Mouse (Mus musculus): ENCODE measurements around the gene Fhl1.

Fhl1 gene

GRCm38 (mm10) chrX:56731306-56732201, at the start of gene Fhl1:
Gene Fhl1, plus strand, starts transcription at chrX:56731787.
- DNase-seq (ENCODE audit: low spot score), result peak; percentile 44

GRCm38 (mm10) chrX:56682156-56682720, 49.3 kb upstream of the Fhl1 start:
- no peak for DNase-seq (ENCODE audit: low spot score)

- DNase-seq (ENCODE audit: low spot score), result peak; percentile 11
Measured at GRCm38 (mm10) chrX:56683521-56683920, 48.1 kb upstream of the Fhl1 start.

GRCm38 (mm10) chrX:56692554-56692953, 39.0 kb upstream of the Fhl1 start:
- no peak for DNase-seq (ENCODE audit: low spot score)

DNA sequence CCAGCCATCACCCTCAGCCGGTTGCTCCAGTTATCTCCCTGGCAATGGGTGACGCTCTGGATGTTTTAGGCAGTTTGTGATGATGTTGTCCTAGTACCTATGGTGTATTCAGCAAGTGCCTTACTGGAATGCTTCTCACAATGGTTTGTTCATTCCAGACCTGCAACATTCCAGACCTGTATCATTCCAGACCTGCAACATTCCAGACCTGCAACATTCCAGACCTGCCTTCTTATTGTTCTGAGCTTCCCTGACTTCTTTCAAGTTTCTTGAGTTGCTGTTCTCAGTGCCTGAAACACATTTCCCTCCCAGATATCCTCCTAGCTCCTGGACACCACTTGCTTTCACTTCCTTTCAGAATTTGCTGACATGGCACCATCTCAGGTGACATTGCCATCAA, 37.0 kb upstream of the Fhl1 start:
- no peak for DNase-seq (ENCODE audit: low spot score)

DNA sequence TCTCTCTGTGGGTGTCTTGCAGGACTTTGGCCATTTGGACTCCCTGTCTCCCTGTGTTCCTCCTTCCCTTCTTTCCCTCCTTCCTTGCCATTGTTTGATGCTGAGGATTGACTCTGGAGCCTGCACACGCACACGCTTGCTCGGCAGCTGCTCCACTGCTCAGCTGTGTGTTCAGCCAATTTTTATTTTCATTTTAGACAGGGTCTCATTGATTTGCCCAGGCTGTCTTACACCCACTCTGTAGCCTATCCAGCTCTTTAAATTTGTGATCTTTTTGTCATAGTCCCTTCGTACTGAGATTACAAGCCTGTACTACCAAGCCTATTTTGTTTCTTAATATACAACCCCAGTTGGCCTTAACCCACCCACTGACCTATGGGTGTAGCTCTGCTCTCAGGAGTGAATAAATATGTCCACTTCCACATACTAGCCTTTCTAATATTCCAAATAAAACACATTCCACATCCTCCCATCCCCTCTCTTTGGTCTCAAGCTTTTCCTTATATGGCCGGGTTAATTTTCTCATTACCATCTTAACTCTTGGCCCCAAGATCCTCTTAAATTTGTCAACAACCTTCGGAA, 34.3 kb upstream of the Fhl1 start:
- DNase-seq (ENCODE audit: low spot score), result no peak

- DNase-seq (ENCODE audit: low spot score), result no peak
Measured at GRCm38 (mm10) chrX:56697886-56698285, 33.7 kb upstream of the Fhl1 start.

DNA sequence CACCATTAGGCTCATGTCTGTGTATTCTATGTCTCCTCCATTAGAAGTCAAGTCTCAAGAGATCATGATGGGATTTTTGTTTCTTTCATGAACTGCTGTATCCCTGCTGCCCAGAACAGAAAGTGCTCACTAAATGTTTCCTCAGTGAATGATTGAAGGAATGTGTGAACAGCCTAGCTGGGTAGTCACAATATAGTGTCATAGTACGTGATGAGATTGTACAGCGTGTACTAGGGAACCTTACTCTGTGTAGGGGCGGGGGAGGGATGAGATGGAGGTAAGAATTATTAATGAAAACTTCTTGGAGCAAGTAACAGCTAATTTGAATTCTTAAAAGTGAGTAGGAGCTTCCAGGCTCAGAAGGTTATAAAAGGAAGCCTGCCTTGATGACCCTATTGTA, 30.3 kb upstream of the Fhl1 start:
- DNase-seq (ENCODE audit: low spot score), result no peak

DNA sequence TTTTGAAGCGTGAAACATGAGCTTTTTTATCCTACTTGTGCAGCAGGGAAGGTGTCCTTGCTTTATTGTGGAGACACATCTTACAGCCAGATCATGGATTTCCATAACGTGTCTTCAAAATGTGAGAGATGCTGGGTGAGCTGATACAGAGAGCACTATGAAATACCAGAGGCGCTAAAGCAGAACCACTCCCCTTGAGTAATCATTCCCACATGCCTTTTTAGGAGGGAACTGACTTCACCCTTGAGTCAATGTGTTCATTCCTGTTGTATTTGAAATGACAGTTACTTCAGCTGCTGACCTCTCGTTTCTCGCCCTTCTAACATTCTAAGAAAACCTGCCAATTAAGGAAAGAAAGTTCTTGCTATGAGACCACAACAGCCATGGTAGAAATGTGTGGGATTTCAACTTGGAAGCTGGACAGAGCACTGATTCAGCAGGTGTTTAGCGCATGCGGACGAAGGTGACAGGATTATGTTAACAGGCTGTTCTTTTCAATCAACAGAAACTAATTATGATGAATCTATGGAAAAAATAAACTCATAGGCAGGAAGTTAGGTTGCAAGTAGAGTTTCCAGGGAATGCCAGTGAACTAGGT, 27.5 kb upstream of the Fhl1 start:
- no peak for DNase-seq (ENCODE audit: low spot score)

DNA sequence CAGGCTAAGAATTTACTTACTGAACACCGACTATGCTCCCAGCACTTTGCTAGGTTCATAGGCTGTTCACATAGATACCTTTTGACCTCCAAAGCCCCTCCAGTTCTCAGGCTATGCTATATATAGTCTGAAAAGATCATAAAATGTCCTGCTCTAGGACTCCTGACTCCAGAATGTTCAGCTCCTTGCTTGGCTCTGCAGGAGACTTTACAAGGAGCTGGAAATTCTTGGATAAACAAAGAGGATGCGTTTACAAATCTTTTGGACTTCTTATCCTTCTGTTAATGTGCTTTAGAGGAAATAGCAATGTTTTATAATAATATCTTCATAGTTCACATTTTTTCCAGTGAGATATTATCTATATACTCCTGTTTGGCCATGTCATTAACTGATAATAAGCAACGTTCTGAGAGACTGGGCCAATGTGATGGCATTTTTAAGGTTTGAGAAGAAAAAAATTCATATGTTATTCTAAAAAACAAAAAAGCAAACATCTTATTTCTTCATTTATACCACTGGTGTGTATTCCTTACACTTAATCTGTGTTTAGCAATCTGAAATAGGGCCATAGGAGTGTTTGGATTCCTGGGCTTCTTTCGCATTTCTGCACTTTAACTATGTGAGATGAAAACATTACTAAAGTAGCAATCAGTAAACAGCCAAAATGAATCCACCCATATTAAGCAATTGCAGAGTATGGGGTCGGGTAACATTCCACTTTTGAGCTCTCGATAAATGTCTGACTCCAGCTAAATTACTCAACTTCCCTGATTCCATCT, 22.8 kb upstream of the Fhl1 start:
- DNase-seq (ENCODE audit: low spot score), result no peak

- no peak for DNase-seq (ENCODE audit: low spot score)
Measured at GRCm38 (mm10) chrX:56710522-56710921, 21.1 kb upstream of the Fhl1 start.

DNA sequence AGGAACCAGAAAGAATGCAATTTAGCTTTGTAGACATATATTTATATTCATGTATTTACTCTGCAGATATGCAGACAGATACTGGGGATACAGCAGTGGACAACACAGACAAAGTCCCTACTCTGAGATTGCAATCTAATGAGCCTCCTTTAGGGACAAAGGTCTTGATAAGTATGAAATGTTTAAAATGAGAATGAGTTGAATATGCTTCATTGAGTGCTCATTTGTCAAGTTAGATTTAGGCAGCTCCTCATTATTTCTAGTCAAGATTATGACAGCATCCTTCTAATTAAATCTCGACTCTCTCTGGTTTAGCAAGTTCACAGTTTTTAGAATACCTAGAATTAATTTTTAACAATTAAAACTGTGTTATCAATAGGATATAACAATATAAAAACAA, 18.9 kb upstream of the Fhl1 start:
- DNase-seq (ENCODE audit: low spot score), result no peak

DNA sequence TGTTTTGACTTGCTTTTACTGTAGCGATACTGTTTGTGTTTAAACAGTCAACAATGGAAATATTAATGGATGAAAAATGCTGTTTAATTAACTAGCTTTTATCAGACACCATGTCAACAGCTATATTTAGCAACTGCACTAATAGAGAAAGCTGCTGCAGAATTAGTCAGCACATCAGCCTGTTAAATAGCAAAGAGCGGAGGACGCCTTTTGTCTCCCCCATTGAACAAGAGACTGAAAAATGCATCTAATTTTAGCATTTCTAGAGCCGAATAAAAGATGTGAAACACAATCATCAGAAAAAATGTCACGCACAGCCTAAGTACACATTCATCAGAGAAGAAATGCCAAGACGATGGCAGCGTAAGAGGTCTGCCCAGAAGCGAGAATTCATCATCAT, 9.0 kb upstream of the Fhl1 start:
- no peak for DNase-seq (ENCODE audit: low spot score)

- DNase-seq (ENCODE audit: low spot score), result no peak
Measured at GRCm38 (mm10) chrX:56728507-56728906, 3.1 kb upstream of the Fhl1 start.

DNA sequence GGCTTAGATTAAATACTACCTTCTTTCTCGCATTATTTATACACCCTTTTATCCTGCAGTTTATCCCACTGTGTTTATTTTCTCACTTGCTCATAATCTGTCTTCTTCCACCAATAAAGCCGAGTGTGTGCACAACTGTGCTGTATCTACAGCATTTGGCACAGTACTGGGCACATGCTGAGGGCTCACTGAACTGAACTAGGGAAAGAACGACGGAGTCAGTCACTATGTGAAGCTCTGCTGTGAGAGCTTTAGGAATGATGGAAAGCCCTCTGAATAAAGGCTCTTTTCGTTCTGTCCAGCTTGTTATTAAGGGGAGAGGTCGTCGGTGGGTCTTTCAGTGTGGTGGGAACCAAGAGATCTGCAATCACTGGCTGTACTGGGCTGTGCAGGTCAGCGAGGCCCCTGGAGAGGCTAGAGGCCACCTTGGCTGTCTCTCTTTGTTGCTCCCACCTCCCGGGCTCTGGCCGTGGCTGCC, 720 bp upstream of the Fhl1 start:
- no peak for DNase-seq (ENCODE audit: low spot score)

- DNase-seq (ENCODE audit: low spot score), result no peak
Measured at GRCm38 (mm10) chrX:56732401-56732800, 814 bp downstream of the Fhl1 start.

DNA sequence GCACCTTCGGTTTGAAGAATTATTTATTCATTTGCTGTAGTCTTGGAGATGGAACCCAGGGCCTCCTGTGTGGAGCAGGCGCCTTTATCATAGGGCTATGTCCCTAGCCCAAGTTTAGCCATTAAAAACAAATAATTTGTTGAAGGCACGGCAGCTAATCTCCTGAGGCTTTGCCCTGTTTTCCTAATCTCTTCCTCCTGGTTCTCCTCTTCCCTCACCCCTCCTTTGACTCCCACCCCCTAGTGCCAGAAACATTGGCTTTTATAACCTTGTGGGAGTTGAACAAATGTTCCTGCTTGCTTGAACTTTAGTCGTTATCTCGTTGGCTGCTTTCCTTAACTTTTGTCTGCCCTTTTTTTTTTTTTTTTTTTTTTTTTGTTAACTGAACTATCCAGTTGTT, 2.8 kb downstream of the Fhl1 start:
- DNase-seq (ENCODE audit: low spot score), result no peak

- DNase-seq (ENCODE audit: low spot score), result no peak
Measured at GRCm38 (mm10) chrX:56736226-56736625, 4.6 kb downstream of the Fhl1 start.

DNA sequence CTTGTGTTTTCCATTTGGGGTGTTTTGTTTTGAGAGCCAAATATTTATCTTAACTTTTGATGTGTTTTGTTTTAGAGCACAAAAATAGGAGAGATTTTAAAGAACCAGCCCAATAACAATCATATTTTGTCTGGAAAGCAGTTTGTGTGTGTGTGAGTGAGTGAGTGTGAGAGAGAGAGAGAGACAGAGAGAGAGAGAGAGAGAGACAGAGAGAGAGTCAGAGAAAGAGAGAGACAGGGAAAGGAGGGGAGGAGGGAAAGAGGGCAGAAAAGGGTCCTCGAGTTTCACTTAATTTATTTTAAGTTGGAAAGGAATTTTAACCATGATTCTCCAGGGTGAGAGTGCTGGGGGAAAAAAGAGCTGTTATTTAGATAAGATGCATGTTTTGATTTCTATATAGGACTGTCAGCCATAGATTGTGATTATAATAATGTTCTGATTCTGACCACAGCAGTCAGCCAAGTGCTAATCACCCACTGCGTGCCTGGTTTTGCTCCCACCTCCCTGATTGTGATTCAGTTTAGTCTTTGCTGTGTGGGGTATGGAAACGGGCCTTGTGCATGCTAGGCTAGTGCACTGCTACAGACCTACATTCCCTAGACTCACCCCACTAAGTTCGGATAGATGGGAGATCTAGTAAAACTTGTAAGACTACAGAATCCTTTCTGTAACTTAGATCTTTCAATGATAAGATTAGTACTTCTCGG, 6.4 kb downstream of the Fhl1 start:
- no peak for DNase-seq (ENCODE audit: low spot score)

DNA sequence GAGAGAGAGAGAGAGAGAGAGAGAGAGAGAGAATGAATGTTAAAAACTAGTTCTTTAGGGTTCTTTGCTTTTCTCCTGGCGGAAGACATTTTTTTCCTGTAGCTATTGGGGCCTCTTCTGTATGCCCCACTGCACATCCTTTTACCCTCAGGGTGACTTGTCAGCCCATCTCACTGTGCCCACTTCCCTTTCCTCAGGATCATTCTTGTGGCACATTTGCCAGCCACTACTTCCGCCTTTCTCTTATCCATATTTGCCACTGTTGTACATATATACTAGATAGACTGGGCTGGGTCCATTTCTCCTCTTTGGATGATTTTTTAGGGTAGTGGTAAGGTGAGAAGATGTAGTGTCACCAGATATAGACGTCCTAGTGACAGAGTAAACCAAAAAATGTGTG, 9.8 kb downstream of the Fhl1 start:
- DNase-seq (ENCODE audit: low spot score), result no peak

- no peak for DNase-seq (ENCODE audit: low spot score)
Measured at GRCm38 (mm10) chrX:56751536-56751935, 19.9 kb downstream of the Fhl1 start.

Measured in layer of hippocampus, adult 11-12 months (tissue).